In the genomic region with DNA sequence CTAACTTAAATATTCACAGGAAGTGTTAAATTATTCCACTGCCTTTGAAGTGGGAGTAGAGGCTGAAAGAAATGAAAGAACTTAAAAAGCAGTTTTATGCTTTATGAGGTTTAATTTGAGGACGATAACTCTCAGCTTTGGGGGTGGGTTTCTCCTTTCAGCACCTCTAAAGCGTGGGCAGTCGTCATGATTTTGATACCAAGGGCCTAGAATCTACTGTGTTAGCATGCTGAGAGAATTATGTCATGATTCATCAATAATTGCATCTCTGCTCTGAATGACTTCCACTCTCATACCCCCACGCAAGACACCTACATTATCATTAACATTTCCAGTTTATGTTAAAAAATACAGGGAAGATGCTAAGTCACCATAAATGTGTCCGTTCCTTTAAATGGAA, we compare ENCODE assay signal across 25 mouse cellular contexts.
"Had no signal": no experiment of that assay in that cellular context is flagged by ENCODE, and none has a peak within 500 bp of the region (broad histone marks: within the 10 kb centered on the region; RNA-seq: fewer than 3 reads in every experiment).

No protein-coding gene starts in this region.

- H3K4me1 ChIP-seq: heart, embryonic 10.5 days; hindbrain, embryonic 12.5 days; intestine, embryonic 15.5 days had no signal

- H3K9me3 ChIP-seq: heart, embryonic 10.5 days; heart, embryonic 12.5 days; hindbrain, embryonic 10.5 days; hindbrain, embryonic 12.5 days; intestine, embryonic 15.5 days; limb, embryonic 10.5 days; limb, embryonic 12.5 days had no signal

- ATAC-seq: forebrain, embryonic 16.5 days; hindbrain, embryonic 16.5 days; inflammation-experienced regulatory T-cells, adult 6 months; intestine, embryonic 15.5 days; intestine, postnatal 0 days had no signal

- H3K4me2 ChIP-seq: heart, embryonic 12.5 days; hindbrain, embryonic 12.5 days; hindbrain, embryonic 14.5 days; intestine, embryonic 15.5 days; limb, embryonic 12.5 days; liver, embryonic 11.5 days had no signal

- H3K9ac ChIP-seq: heart, embryonic 12.5 days; hindbrain, embryonic 12.5 days; hindbrain, embryonic 14.5 days; intestine, embryonic 15.5 days; limb, embryonic 12.5 days had no signal

- H3K4me3 ChIP-seq: gastrocnemius, adult 2 months; heart, embryonic 10.5 days; heart, embryonic 12.5 days; hindbrain, embryonic 10.5 days; hindbrain, embryonic 12.5 days; intestine, embryonic 15.5 days; limb, embryonic 10.5 days; limb, embryonic 12.5 days had no signal

- H3K27me3 ChIP-seq: heart, embryonic 12.5 days; hindbrain, embryonic 12.5 days; intestine, embryonic 15.5 days; limb, embryonic 12.5 days had no signal

- DNase-seq: gastrocnemius, adult 2 months; gastrocnemius, postnatal 10 days; gastrocnemius, postnatal 25 days; heart, adult 18-20 months; heart, postnatal 10 days; heart, postnatal 4 days; kidney, adult 18-20 months; kidney, adult 8-10 months; kidney, postnatal 10 days; kidney, postnatal 25 days; kidney, postnatal 4 days; liver had no signal

- H3K27ac ChIP-seq: gastrocnemius, adult 2 months; heart, embryonic 10.5 days; hindbrain, embryonic 10.5 days; hindbrain, embryonic 12.5 days; hindbrain, embryonic 14.5 days; intestine, embryonic 15.5 days; limb, embryonic 10.5 days; limb, embryonic 12.5 days had no signal

- H3K36me3 ChIP-seq: heart, embryonic 10.5 days; heart, embryonic 12.5 days; hindbrain, embryonic 10.5 days; hindbrain, embryonic 12.5 days; intestine, embryonic 15.5 days; limb, embryonic 10.5 days; limb, embryonic 12.5 days had no signal
